Mouse (Mus musculus) frontal cortex, adult (tissue): ENCODE measurements at regions not wholly inside any gene's neighbourhood (a gene's known extent, or its start where the extent isn't known, plus 50 kb on each side); places are given as distances from the start of the nearest gene placed in this dataset.

Experiments
- ATAC-seq: cut with Nextera tagmentation; 2 replicates; pipeline ENCODE4 v1.9.2; 2017; ENCODE audit warnings: mild to moderate bottlenecking, moderate library complexity, mixed read lengths; ENCODE audit not compliant: low TSS enrichment

- ATAC-seq, result no peak
Measured at GRCm38 (mm10) chr13:10741391-10741790, 380.7 kb upstream of the Chrm3 start.

GRCm38 (mm10) chr13:10725745-10726171, 365.1 kb upstream of the Chrm3 start:
- ATAC-seq, result peak; percentile 52; the same call in 1 of the 2 replicates

- ATAC-seq, result no peak
Measured at GRCm38 (mm10) chr13:10725335-10725734, 364.7 kb upstream of the Chrm3 start.

- peak; percentile 90 for ATAC-seq
Measured at GRCm38 (mm10) chr13:10720639-10721038, 360.0 kb upstream of the Chrm3 start.

GRCm38 (mm10) chr13:10711451-10711850, 350.8 kb upstream of the Chrm3 start:
- ATAC-seq, result peak; percentile 86

- no peak for ATAC-seq
Measured at GRCm38 (mm10) chr13:10710909-10711308, 350.3 kb upstream of the Chrm3 start.

- no peak for ATAC-seq
Measured at GRCm38 (mm10) chr13:10697146-10697545, 336.5 kb upstream of the Chrm3 start.

GRCm38 (mm10) chr13:10696181-10696977, 335.7 kb upstream of the Chrm3 start:
- ATAC-seq, result no peak

GRCm38 (mm10) chr13:10691307-10691706, 330.7 kb upstream of the Chrm3 start:
- ATAC-seq, result no peak

GRCm38 (mm10) chr13:10687379-10687778, 326.7 kb upstream of the Chrm3 start:
- ATAC-seq, result no peak

GRCm38 (mm10) chr13:10654086-10654422, 293.4 kb upstream of the Chrm3 start:
- ATAC-seq, result peak; percentile 29; the same call in 1 of the 2 replicates

GRCm38 (mm10) chr13:10653376-10654085, 292.9 kb upstream of the Chrm3 start:
- ATAC-seq, result peak; percentile 90

GRCm38 (mm10) chr13:10636859-10637258, 276.2 kb upstream of the Chrm3 start:
- ATAC-seq, result peak; percentile 76

- no peak for ATAC-seq
Measured at GRCm38 (mm10) chr13:10630467-10630866, 269.8 kb upstream of the Chrm3 start.

GRCm38 (mm10) chr13:10619661-10620060, 259.0 kb upstream of the Chrm3 start:
- no peak for ATAC-seq

GRCm38 (mm10) chr13:10618421-10618954, 257.8 kb upstream of the Chrm3 start:
- ATAC-seq, result no peak

GRCm38 (mm10) chr13:10574951-10575350, 214.3 kb upstream of the Chrm3 start:
- ATAC-seq, result peak; percentile 89

- ATAC-seq, result peak; percentile 93
Measured at GRCm38 (mm10) chr13:10566825-10567224, 206.2 kb upstream of the Chrm3 start.

GRCm38 (mm10) chr13:10557559-10557958, 196.9 kb upstream of the Chrm3 start:
- ATAC-seq, result no peak

GRCm38 (mm10) chr13:10554595-10554994, 193.9 kb upstream of the Chrm3 start:
- no peak for ATAC-seq

GRCm38 (mm10) chr13:10542723-10543122, 182.1 kb upstream of the Chrm3 start:
- no peak for ATAC-seq

GRCm38 (mm10) chr13:10540197-10540940, 179.7 kb upstream of the Chrm3 start:
- ATAC-seq, result peak; percentile 50; the same call in 1 of the 2 replicates
